In the genomic region with DNA sequence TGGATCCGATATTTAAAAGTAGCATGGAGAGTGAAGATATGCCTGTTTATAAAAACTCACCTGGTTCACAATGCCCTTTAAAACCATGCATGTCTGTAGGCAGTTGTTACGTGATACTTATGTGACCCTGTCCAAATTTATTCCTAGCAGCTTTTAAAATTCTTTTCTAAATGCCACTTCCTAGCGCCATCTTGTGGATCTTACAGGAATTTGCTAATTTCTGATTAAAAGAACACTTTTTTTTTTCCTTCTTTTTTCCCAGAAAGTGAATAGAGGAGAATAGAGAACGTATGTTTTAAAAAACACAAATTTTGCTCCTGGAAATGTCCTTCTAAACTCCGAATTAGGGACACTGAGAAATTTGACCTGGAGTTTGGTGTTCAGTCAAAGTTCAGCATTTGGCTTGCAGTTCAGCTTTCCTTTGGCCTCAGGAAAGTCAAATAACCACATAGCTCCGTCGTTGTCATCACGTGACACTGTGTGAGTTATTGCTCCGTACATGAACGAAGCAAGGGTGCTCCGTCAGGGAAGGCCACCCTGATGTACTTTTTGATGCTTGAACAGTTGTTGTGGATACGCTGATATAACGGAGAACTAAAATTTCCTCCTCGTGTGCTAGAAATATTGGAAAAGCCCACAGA, we compare ENCODE assay signal across 12 mouse cellular contexts. TPM values are rescaled to one million over a fixed set of nuclear protein-coding genes. Genes with fewer than 3 reads are reported as not detected.
A peak's percentile ranks its signal among the peaks of the same experiment; 100 is the strongest.
DNase-seq lines count a peak whose midpoint lies in the region; ATAC-seq and TF ChIP-seq lines count a peak whose summit lies in the region.
"Had no signal": no experiment of that assay in that cellular context is flagged by ENCODE, and none has a peak within 500 bp of the region (broad histone marks: within the 10 kb centered on the region; RNA-seq: fewer than 3 reads in every experiment).

No protein-coding gene starts in this region.

- H3K4me3 ChIP-seq in gastrocnemius, adult 2 months, result no peak overlapping the region
- no peak overlapping the region for H3K4me3 ChIP-seq in lung, embryonic 14.5 days (ENCODE audit: low read depth, low read length)
- H3K4me3 ChIP-seq in stomach, postnatal 0 days (ENCODE audit: low read depth, low read length), result no peak overlapping the region
- H3K4me3 ChIP-seq: liver, embryonic 13.5 days; neural tube, embryonic 15.5 days had no signal

- no peak overlapping the region for H3K9ac ChIP-seq in lung, embryonic 14.5 days
- no peak overlapping the region for H3K9ac ChIP-seq in stomach, postnatal 0 days (ENCODE audit: low read length)
- H3K9ac ChIP-seq: liver, embryonic 13.5 days; neural tube, embryonic 15.5 days had no signal

- 39% methylated on average over 14 of the region's 14 CpGs for WGBS in lung, embryonic 14.5 days
- 36% methylated on average over 14 of the region's 14 CpGs for WGBS in stomach, postnatal 0 days

- no peak for TF ChIP-seq EP300 in stomach, postnatal 0 days (optimal IDR thresholded peaks at IDR 0.05)

- no peak for ATAC-seq in lung, embryonic 14.5 days (ENCODE audit: insufficient read depth)
- 0 out of 2 replicates have a peak, but pooled peaks have one; percentile 29 for ATAC-seq in common myeloid progenitor, adult 5-6 weeks (replicated peaks; ENCODE audit: low read depth, poor library complexity, severe bottlenecking)
- no peak for ATAC-seq in stomach, postnatal 0 days (ENCODE audit: low FRiP score, low TSS enrichment)

- no peaks in the 10 kb centered on the region for H3K27me3 ChIP-seq in lung, embryonic 14.5 days (ENCODE audit: insufficient read depth, low read length)
- no peaks in the 10 kb centered on the region for H3K27me3 ChIP-seq in stomach, postnatal 0 days (ENCODE audit: control insufficient read depth, insufficient read depth, low read length)
- H3K27me3 ChIP-seq: liver, embryonic 13.5 days; neural tube, embryonic 15.5 days had no signal

- H3K27ac ChIP-seq in gastrocnemius, adult 2 months, result no peak overlapping the region
- H3K27ac ChIP-seq in lung, embryonic 14.5 days (ENCODE audit: low read depth), result no peak overlapping the region
- no peak overlapping the region for H3K27ac ChIP-seq in stomach, postnatal 0 days (replicated peaks)
- H3K27ac ChIP-seq: liver, embryonic 13.5 days; neural tube, embryonic 15.5 days had no signal

- no peaks in the 10 kb centered on the region for H3K36me3 ChIP-seq in lung, embryonic 14.5 days (ENCODE audit: insufficient read depth)
- no peaks in the 10 kb centered on the region for H3K36me3 ChIP-seq in stomach, postnatal 0 days (ENCODE audit: control insufficient read depth, insufficient read depth, low read length)
- H3K36me3 ChIP-seq: liver, embryonic 13.5 days; neural tube, embryonic 15.5 days had no signal

- H3K4me1 ChIP-seq in lung, embryonic 14.5 days (ENCODE audit: insufficient read depth), result no peaks in the 10 kb centered on the region
- no peaks in the 10 kb centered on the region for H3K4me1 ChIP-seq in stomach, postnatal 0 days (replicated peaks; ENCODE audit: control insufficient read depth, insufficient read depth)
- H3K4me1 ChIP-seq: liver, embryonic 13.5 days; neural tube, embryonic 15.5 days had no signal

- H3K9me3 ChIP-seq in lung, embryonic 14.5 days (ENCODE audit: low read depth, low read length), result no peaks in the 10 kb centered on the region
- no peaks in the 10 kb centered on the region for H3K9me3 ChIP-seq in stomach, postnatal 0 days (ENCODE audit: control insufficient read depth, low read length)
- H3K9me3 ChIP-seq: liver, embryonic 13.5 days; neural tube, embryonic 15.5 days had no signal

- peak; percentile 55 for TF ChIP-seq CTCF in gastrocnemius, adult 2 months (IDR thresholded peaks at IDR 0.05)
- TF ChIP-seq CTCF in lung, embryonic 14.5 days (IDR thresholded peaks at IDR 0.05; ENCODE audit: low read depth), result peak; percentile 59
- peak; percentile 72 for TF ChIP-seq CTCF in stomach, postnatal 0 days (IDR thresholded peaks at IDR 0.05; ENCODE audit: low read depth)

- DNase-seq in gastrocnemius, adult 2 months, result no peak
- no peak for DNase-seq in gastrocnemius, postnatal 25 days
- DNase-seq in lung, embryonic 14.5 days, result peak; percentile 84
- DNase-seq in lung, adult 18-20 months, result no peak
- DNase-seq in stomach, postnatal 0 days (ENCODE audit: low spot score), result no peak
- no peak for DNase-seq in cerebellum, adult 18-20 months
- DNase-seq in right cerebral cortex, adult 2 months (ENCODE audit: low spot score in 2 of 2), result no peak
- DNase-seq: gastrocnemius, postnatal 36 days; liver, embryonic 13.5 days; thymus, postnatal 14 days had no signal

- intact Hi-C loops in gastrocnemius, adult 2 months (cut with DNase I), result no loop called here

- H3K4me2 ChIP-seq in lung, embryonic 14.5 days, result no peak overlapping the region
- no peak overlapping the region for H3K4me2 ChIP-seq in stomach, postnatal 0 days (replicated peaks; ENCODE audit: low read depth)
- H3K4me2 ChIP-seq: liver, embryonic 13.5 days; neural tube, embryonic 15.5 days had no signal

RNA-seq across cellular contexts. Expression of a gene that starts 38.1 kb away (rescaled TPM):
- 1 to 10 TPM; 2.1 to 2.6 TPM for total RNA-seq in gastrocnemius, adult 2 months (2021)
- total RNA-seq in gastrocnemius, postnatal 25 days (2021), result 1 to 10 TPM; 2.3 to 2.5 TPM
- polyA plus RNA-seq in lung, embryonic 14.5 days (2014; fragmentation: Nextera tagmentation; extraction: Ambion mirVana), result 15.8 and 16.5 TPM in 2 replicates
- 14.2 and 18.7 TPM in 2 replicates for total RNA-seq in common myeloid progenitor, adult 5-6 weeks (2017)
- polyA plus RNA-seq in stomach, postnatal 0 days (2015; fragmentation: Nextera tagmentation; extraction: Ambion mirVana), result 7.5 and 7.6 TPM in 2 replicates
